Mouse (Mus musculus) ES-E14 (cell line): Measurements from ENCODE around the gene Sdccag8.

Experiments
- CHD2 ChIP-seq: IDR thresholded peaks from 2 replicates; pipeline ENCODE4 v1.6.1; 2014; ENCODE audit warnings: mild to moderate bottlenecking, low read depth, low read length, inconsistent platforms
- ZNF384 ChIP-seq: IDR thresholded peaks from 2 replicates; pipeline ENCODE4 v1.6.1; 2012; ENCODE audit warnings: low read depth, low read length, inconsistent platforms

- TF ChIP-seq CHD2, result no peak
- no peak for TF ChIP-seq ZNF384
Observed at GRCm38 (mm10) chr1:176971479-176971797, 157.0 kb downstream of the Sdccag8 start.
